Mouse (Mus musculus) liver, embryonic 14.5 days (tissue): ENCODE results near the gene Gm4491. TPM values are rescaled to one million over a fixed set of nuclear protein-coding genes. Genes with fewer than 3 reads are reported as not detected.
"Not testable (repeated sequence)": the region's sequence is repeated elsewhere in the genome, so short reads cannot be mapped to it uniquely, and the experiment has no call there.

Experiments
- ATAC-seq: fragments of 200-750 bp; cut with Nextera tagmentation; 2 replicates; pipeline ENCODE4 v1.8.0; 2017; ENCODE audit warnings: moderate number of reproducible peaks, mild to moderate bottlenecking, moderate library complexity; ENCODE audit not compliant: insufficient read depth
- DNase-seq, 3 experiments: peaks; one replicate each; pipeline ENCODE4 v3.0.0-alpha.2; 2012 to 2013; ENCODE audit warnings: low read depth in 3 of 3, low spot score in 3 of 3
- H3K27ac ChIP-seq: fragments of 300-500 bp; sonication (generic); 2 replicates; pipeline ENCODE4 v1.5.1; 2014; ENCODE audit warnings: moderate library complexity, mild to moderate bottlenecking, control low read depth, inconsistent platforms
- H3K27me3 ChIP-seq: fragments of 300-500 bp; sonication (generic); 2 replicates; pipeline ENCODE4 v1.6.1; 2014; ENCODE audit warnings: mild to moderate bottlenecking, low read length, moderate library complexity; ENCODE audit not compliant: control insufficient read depth, insufficient read depth
- H3K36me3 ChIP-seq: fragments of 300-500 bp; sonication (generic); replicated peaks from 2 replicates; pipeline ENCODE4 v1.6.1; 2014; ENCODE audit warnings: low read depth; ENCODE audit not compliant: control insufficient read depth, insufficient read depth
- H3K4me1 ChIP-seq, 2 experiments: fragments of 200-500 bp in 1 of 2; fragments of 300-500 bp in 1 of 2; sonication (generic) in 1 of 2; replicated peaks; 2 replicates each; pipeline ENCODE4 v1.6.1; 2012 to 2014; ENCODE audit warnings: antibody characterized with exemption in 1 of 2, inconsistent platforms in 1 of 2, low read length in 1 of 2; ENCODE audit not compliant: control insufficient read depth in 2 of 2, insufficient read depth in 2 of 2
- H3K4me2 ChIP-seq: fragments of 300-500 bp; sonication (generic); 2 replicates; pipeline ENCODE4 v1.6.1; 2014; ENCODE audit warnings: low read depth, mild to moderate bottlenecking, control low read depth, moderate library complexity
- H3K4me3 ChIP-seq, 2 experiments: fragments of 200-500 bp in 1 of 2; fragments of 300-500 bp in 1 of 2; sonication (generic) in 1 of 2; 2 replicates each; pipeline ENCODE4 v1.5.1; 2012 to 2014; ENCODE audit warnings: low read depth in 2 of 2, low read length in 2 of 2, mild to moderate bottlenecking in 2 of 2, control low read depth in 1 of 2, inconsistent platforms in 1 of 2, moderate library complexity in 1 of 2; ENCODE audit not compliant: insufficient read depth in 1 of 2
- H3K9ac ChIP-seq: fragments of 300-500 bp; sonication (generic); replicated peaks from 2 replicates; pipeline ENCODE4 v1.6.1; 2014; ENCODE audit warnings: mild to moderate bottlenecking, control low read depth, moderate library complexity
- H3K9me3 ChIP-seq: fragments of 300-500 bp; sonication (generic); 2 replicates; pipeline ENCODE4 v1.6.1; 2016; ENCODE audit warnings: low read length, mixed read lengths; ENCODE audit not compliant: control insufficient read depth
- CTCF ChIP-seq: IDR thresholded peaks from 2 replicates; pipeline ENCODE4 v1.5.1; 2016; ENCODE audit warnings: antibody characterized with exemption, low read depth, control low read depth
- EP300 ChIP-seq: IDR thresholded peaks from 2 replicates; pipeline ENCODE4 v1.6.1; 2016; ENCODE audit warnings: antibody characterized with exemption, low read depth
- WGBS: fragments of 180-500 bp; shearing (Covaris S2); extraction: QIAGEN DNeasy Blood & Tissue Kit; methylation state at CpG from one replicate; pipeline ENCODE4 v1.1.7; 2014; ENCODE audit not compliant: insufficient replicate concordance; 5-methylcytosine and 5-hydroxymethylcytosine counted together
- polyA plus RNA-seq, 2 experiments: library from polyadenylated mRNA; depleted of rRNA in 1 of 2; stranded (reverse) in 1 of 2; unstranded in 1 of 2; fragments of >200 nt; fragmentation: Nextera tagmentation in 1 of 2; extraction: Ambion mirVana in 1 of 2; gene quantifications; 2 replicates each; pipeline versions ENCODE4 v1.2.1 to v1.2.3; 2012 to 2014

The Gm4491 gene
- polyA plus RNA-seq, 2 experiments, result not detected

GRCm38 (mm10) chr14:57069906-57070305 lies 45.8 kb downstream of the Gm4491 start:
- 0% methylated on average over 2 of the region's 2 CpGs for WGBS
- DNase-seq, result peak; percentile 11 to 20 (median 12)
- not testable (repeated sequence) for H3K27ac ChIP-seq, H3K4me3 ChIP-seq, H3K4me2 ChIP-seq, H3K9me3 ChIP-seq, H3K27me3 ChIP-seq, H3K9ac ChIP-seq, H3K4me1 ChIP-seq, ATAC-seq, H3K36me3 ChIP-seq
- peak; percentile 81 for TF ChIP-seq CTCF

- TF ChIP-seq CTCF (no peak), EP300 (no peak)
Observed at GRCm38 (mm10) chr14:57066053-57066452, 49.6 kb downstream of the Gm4491 start.

More at GRCm38 (mm10) chr14:57066053-57066452, 49.6 kb downstream of the Gm4491 start:
- no peak overlapping the region for H3K4me2 ChIP-seq
- no peaks in the 10 kb centered on the region for H3K27me3 ChIP-seq
- H3K4me1 ChIP-seq, result no peaks in the 10 kb centered on the region
- no peak for ATAC-seq
- H3K36me3 ChIP-seq, result no peaks in the 10 kb centered on the region
- H3K9me3 ChIP-seq, result no peaks in the 10 kb centered on the region
- no peak for DNase-seq
- H3K9ac ChIP-seq, result no peak overlapping the region
- H3K4me3 ChIP-seq, result no peak overlapping the region
- no peak overlapping the region for H3K27ac ChIP-seq

Other genes starting within 250 kb of the Gm4491 start
- gene Zmym2, start 229.2 kb downstream of the Gm4491 start, polyA plus RNA-seq (2012; rRNA removed), result 4.7 and 6.7 TPM in 2 replicates
- 4.7 and 6.6 TPM in 2 replicates for gene Zmym2, start 229.2 kb downstream of the Gm4491 start, polyA plus RNA-seq (2014; fragmentation: Nextera tagmentation; extraction: Ambion mirVana)
- not detected in 2 replicates for gene Gja3, start 57.8 kb downstream of the Gm4491 start, polyA plus RNA-seq (2012; rRNA removed)
- gene Gja3, start 57.8 kb downstream of the Gm4491 start, polyA plus RNA-seq (2014; fragmentation: Nextera tagmentation; extraction: Ambion mirVana), result not detected in 2 replicates
- 3.3 and 4.9 TPM in 2 replicates for gene Gjb2, start 11.2 kb downstream of the Gm4491 start, polyA plus RNA-seq (2012; rRNA removed)
- 11.2 and 11.7 TPM in 2 replicates for gene Gjb2, start 11.2 kb downstream of the Gm4491 start, polyA plus RNA-seq (2014; fragmentation: Nextera tagmentation; extraction: Ambion mirVana)
- gene Gjb6, start 17.7 kb upstream of the Gm4491 start, polyA plus RNA-seq (2012; rRNA removed), result 0.06 TPM in 1 of 2 replicates, not detected in the other
- not detected in 2 replicates for gene Gjb6, start 17.7 kb upstream of the Gm4491 start, polyA plus RNA-seq (2014; fragmentation: Nextera tagmentation; extraction: Ambion mirVana)